24 mouse cellular contexts compared by ENCODE assay signal in the genomic region with DNA sequence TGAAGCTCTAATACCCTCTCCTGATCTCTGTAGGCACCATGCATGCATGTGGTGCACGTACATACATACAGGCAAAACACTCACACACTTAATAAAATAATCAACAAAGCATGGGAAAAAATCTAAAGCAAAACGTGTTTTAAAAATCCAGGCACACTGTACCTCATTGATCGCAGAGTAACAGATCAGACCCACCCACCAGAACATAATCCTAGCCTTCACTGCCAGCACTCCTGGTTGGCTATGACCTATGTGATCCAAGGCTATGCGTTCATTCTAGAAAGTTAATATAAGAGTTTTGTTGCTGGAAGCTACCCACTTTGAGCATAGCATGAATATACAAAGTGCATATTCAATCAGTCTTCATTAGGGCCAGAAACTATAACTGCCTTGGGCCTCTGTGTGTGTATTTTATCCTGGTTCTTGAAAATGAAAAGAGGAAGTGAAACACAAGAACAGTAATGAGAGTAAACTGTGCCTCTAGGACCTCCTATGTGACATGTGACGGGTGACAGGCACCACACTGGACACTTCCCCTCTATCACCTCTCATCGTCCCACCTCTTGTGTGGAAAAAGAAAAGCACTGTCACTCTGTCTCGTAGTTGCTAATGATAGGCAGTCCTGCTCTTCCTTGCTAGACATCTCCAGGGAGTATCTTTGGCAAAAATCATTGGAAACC.
DNase-seq lines count a peak whose midpoint lies in the region; ATAC-seq and TF ChIP-seq lines count a peak whose summit lies in the region.
"Had no signal": no experiment of that assay in that cellular context is flagged by ENCODE, and none has a peak within 500 bp of the region (broad histone marks: within the 10 kb centered on the region; RNA-seq: fewer than 3 reads in every experiment).

No protein-coding gene starts in this region.

- no peak overlapping the region for H3K9ac ChIP-seq in liver, adult 2 months (ENCODE audit: low read depth, low read length)
- H3K9ac ChIP-seq: forebrain, embryonic 12.5 days; liver, embryonic 15.5 days; neural tube, embryonic 12.5 days had no signal

- no peaks in the 10 kb centered on the region for H3K79me2 ChIP-seq in liver, adult 2 months (ENCODE audit: control insufficient read depth, insufficient read depth, low read length)

- TF ChIP-seq POLR2A in liver, adult 2 months (IDR thresholded peaks at IDR 0.05; ENCODE audit: extremely low read depth, insufficient read depth, low read length), result no peak

- no peaks in the 10 kb centered on the region for H3K36me3 ChIP-seq in liver, adult 2 months (ENCODE audit: control insufficient read depth, insufficient read depth, low read length)
- H3K36me3 ChIP-seq: forebrain, embryonic 12.5 days; liver, embryonic 15.5 days; midbrain, embryonic 10.5 days; neural tube, embryonic 12.5 days had no signal

- 73% methylated on average over 7 of the region's 7 CpGs for WGBS in liver, adult 2 months

- peak; percentile 3 for DNase-seq in liver, adult 2 months (ENCODE audit: extremely low read depth, low read depth, low spot score)
- no peak for DNase-seq in liver
- peak; percentile 20 to 28 for DNase-seq in B cell, adult 2 months
- peak; percentile 2 to 8 for DNase-seq in monocyte, adult 2 months (ENCODE audit: low read depth in 1 of 2, low spot score in 2 of 2)
- DNase-seq in urinary bladder, postnatal 10 days (ENCODE audit: low spot score), result no peak
- DNase-seq in kidney, postnatal 14 days, result no peak
- DNase-seq in thymus, postnatal 0 days (ENCODE audit: low spot score), result no peak
- DNase-seq: adrenal gland, postnatal 10 days; cerebellum, adult 11-12 months; cerebellum, postnatal 25 days; gastrocnemius, postnatal 10 days; heart, adult 2 months; heart, postnatal 4 days; lung, postnatal 10 days; right cerebral cortex, adult 18-20 months had no signal

- no peaks in the 10 kb centered on the region for H3K27me3 ChIP-seq in liver, adult 2 months (ENCODE audit: control insufficient read depth, insufficient read depth, low read length)
- H3K27me3 ChIP-seq: forebrain, embryonic 12.5 days; liver, embryonic 15.5 days; neural tube, embryonic 12.5 days had no signal

- TF ChIP-seq CTCF in liver, adult 2 months (IDR thresholded peaks at IDR 0.05; ENCODE audit: low read depth, low read length), result no peak

- H3K4me1 ChIP-seq in liver, adult 2 months (ENCODE audit: control insufficient read depth, insufficient read depth, low read length), result no peaks in the 10 kb centered on the region; the same call in 1 of the 2 replicates
- H3K4me1 ChIP-seq: forebrain, embryonic 12.5 days; liver, embryonic 15.5 days; midbrain, embryonic 10.5 days; neural tube, embryonic 12.5 days had no signal

- H3K27ac ChIP-seq in liver, adult 2 months (replicated peaks; ENCODE audit: insufficient read depth, low read depth, low read length), result no peak overlapping the region
- H3K27ac ChIP-seq: forebrain, embryonic 12.5 days; heart, adult 2 months; hindbrain, postnatal 0 days; kidney, postnatal 0 days; liver, embryonic 15.5 days; midbrain, embryonic 10.5 days; neural tube, embryonic 12.5 days had no signal

- ATAC-seq in granulocyte monocyte progenitor cell, adult 5-6 weeks (replicated peaks; ENCODE audit: poor library complexity, severe bottlenecking), result peak; percentile 98
- ATAC-seq: activated CD4-positive, CD25-positive, alpha-beta regulatory T cell, adult 4 months; hindbrain, postnatal 0 days; intestine, postnatal 0 days had no signal

- H3K4me3 ChIP-seq in liver, adult 2 months (ENCODE audit: insufficient read depth, low read depth, low read length), result no peak overlapping the region
- H3K4me3 ChIP-seq: forebrain, embryonic 12.5 days; heart, adult 2 months; liver, embryonic 15.5 days; midbrain, embryonic 10.5 days; neural tube, embryonic 12.5 days had no signal

Comparison
In these comparisons a context has a peak if more than half of its experiments do, and no peak if none do; other contexts are left out.
1. DNase-seq: peak in liver, adult 2 months (single experiment), B cell, adult 2 months (2 of 2) and monocyte, adult 2 months (2 of 2); none in liver (single experiment), urinary bladder, postnatal 10 days (single experiment), kidney, postnatal 14 days (single experiment) and thymus, postnatal 0 days (single experiment).